Comparison of ENCODE assay signal across 9 mouse cellular contexts in genomic region chr5:139033406-139034317, GRCm38 (mm10). TPM values are rescaled to one million over a fixed set of nuclear protein-coding genes. Genes with fewer than 3 reads are reported as not detected.
A peak's percentile ranks its signal among the peaks of the same experiment; 100 is the strongest.
DNase-seq lines count a peak whose midpoint lies in the region; ATAC-seq and TF ChIP-seq lines count a peak whose summit lies in the region.
"Had no signal": no experiment of that assay in that cellular context is flagged by ENCODE, and none has a peak within 500 bp of the region (broad histone marks: within the 10 kb centered on the region; RNA-seq: fewer than 3 reads in every experiment).

No protein-coding gene starts in this region.

- H3K9me3 ChIP-seq in midbrain, embryonic 10.5 days (replicated peaks) = no peaks in the 10 kb centered on the region
- no peaks in the 10 kb centered on the region for H3K9me3 ChIP-seq in midbrain, embryonic 11.5 days (ENCODE audit: control insufficient read depth, low read length)
- H3K9me3 ChIP-seq in embryonic facial prominence, embryonic 11.5 days (replicated peaks; ENCODE audit: control insufficient read depth, low read length) = no peaks in the 10 kb centered on the region
- no peaks in the 10 kb centered on the region for H3K9me3 ChIP-seq in heart, embryonic 16.5 days (replicated peaks; ENCODE audit: control insufficient read depth, low read length)
- H3K9me3 ChIP-seq in midbrain, postnatal 0 days (ENCODE audit: low read length) = no peaks in the 10 kb centered on the region
- H3K9me3 ChIP-seq: G1E had no signal

- no peak overlapping the region for H3K4me3 ChIP-seq in midbrain, embryonic 10.5 days
- H3K4me3 ChIP-seq in midbrain, embryonic 11.5 days (ENCODE audit: low read depth, low read length) = no peak overlapping the region
- H3K4me3 ChIP-seq in embryonic facial prominence, embryonic 11.5 days (ENCODE audit: low read depth, low read length) = no peak overlapping the region
- no peak overlapping the region for H3K4me3 ChIP-seq in heart, embryonic 16.5 days (ENCODE audit: low read length)
- H3K4me3 ChIP-seq in midbrain, postnatal 0 days (ENCODE audit: low read depth, low read length) = no peak overlapping the region

- no peak overlapping the region for H3K4me2 ChIP-seq in midbrain, embryonic 11.5 days
- H3K4me2 ChIP-seq in embryonic facial prominence, embryonic 11.5 days (ENCODE audit: low read depth, low read length) = no peak overlapping the region
- no peak overlapping the region for H3K4me2 ChIP-seq in heart, embryonic 16.5 days (ENCODE audit: low read depth, low read length)
- H3K4me2 ChIP-seq in midbrain, postnatal 0 days (ENCODE audit: low read depth, low read length, poor library complexity, severe bottlenecking) = no peak overlapping the region

- 45% methylated on average over 14 of the region's 14 CpGs for WGBS in midbrain, embryonic 10.5 days
- 38% methylated on average over 14 of the region's 14 CpGs for WGBS in midbrain, embryonic 11.5 days
- 34% methylated on average over 14 of the region's 14 CpGs for WGBS in embryonic facial prominence, embryonic 11.5 days
- WGBS in heart, embryonic 16.5 days = 47% methylated on average over 14 of the region's 14 CpGs
- WGBS in midbrain, postnatal 0 days = 27% methylated on average over 14 of the region's 14 CpGs

- H3K27ac ChIP-seq in midbrain, embryonic 10.5 days (replicated peaks) = peak overlapping the region; percentile 64
- no peak overlapping the region for H3K27ac ChIP-seq in midbrain, embryonic 11.5 days (ENCODE audit: low read depth, low read length)
- H3K27ac ChIP-seq in embryonic facial prominence, embryonic 11.5 days (replicated peaks; ENCODE audit: low read depth, low read length) = no peak overlapping the region
- H3K27ac ChIP-seq in heart, embryonic 16.5 days (ENCODE audit: low read length) = no peak overlapping the region
- peak overlapping the region; percentile 58 for H3K27ac ChIP-seq in midbrain, postnatal 0 days (ENCODE audit: low read depth, low read length)

- DNase-seq in midbrain, embryonic 10.5 days (ENCODE audit: low spot score) = no peak
- no peak for DNase-seq in midbrain, embryonic 11.5 days (ENCODE audit: low spot score, missing footprints)
- peak; percentile 27 for DNase-seq in embryonic facial prominence, embryonic 11.5 days (ENCODE audit: low spot score)
- DNase-seq in kidney, postnatal 14 days = peak; percentile 55
- peak; percentile 65 for DNase-seq in midbrain, postnatal 0 days (ENCODE audit: low spot score)
- no peak for DNase-seq in urinary bladder, adult 2 months (ENCODE audit: low spot score)

- H3K27me3 ChIP-seq in midbrain, embryonic 10.5 days (ENCODE audit: low read depth, poor library complexity, severe bottlenecking) = no peaks in the 10 kb centered on the region
- no peaks in the 10 kb centered on the region for H3K27me3 ChIP-seq in midbrain, embryonic 11.5 days (ENCODE audit: control insufficient read depth, insufficient read depth, low read length)
- no peaks in the 10 kb centered on the region for H3K27me3 ChIP-seq in embryonic facial prominence, embryonic 11.5 days (ENCODE audit: control insufficient read depth, insufficient read depth, low read length)
- no peaks in the 10 kb centered on the region for H3K27me3 ChIP-seq in heart, embryonic 16.5 days (ENCODE audit: control insufficient read depth, insufficient read depth, low read length)
- no peaks in the 10 kb centered on the region for H3K27me3 ChIP-seq in midbrain, postnatal 0 days (ENCODE audit: insufficient read depth, low read length)

- TF ChIP-seq CTCF in midbrain, postnatal 0 days (IDR thresholded peaks at IDR 0.05) = no peak

- no peak for ATAC-seq in midbrain, embryonic 11.5 days (ENCODE audit: low FRiP score)
- peak; percentile 32 for ATAC-seq in embryonic facial prominence, embryonic 11.5 days (replicated peaks; ENCODE audit: insufficient number of reproducible peaks, low FRiP score, low TSS enrichment, low read depth)
- 0 out of 2 replicates have a peak, but pooled peaks have one; percentile 35 for ATAC-seq in heart, embryonic 16.5 days (replicated peaks; ENCODE audit: extremely low read depth, insufficient read depth, low FRiP score)
- ATAC-seq in midbrain, postnatal 0 days (ENCODE audit: low FRiP score) = peak; percentile 53
- no peak for ATAC-seq in activated CD4-positive, CD25-positive, alpha-beta regulatory T cell, adult 4 months

- H3K36me3 ChIP-seq in midbrain, embryonic 10.5 days = no peaks in the 10 kb centered on the region
- H3K36me3 ChIP-seq in midbrain, embryonic 11.5 days (ENCODE audit: control insufficient read depth, insufficient read depth, low read length) = no peaks in the 10 kb centered on the region
- H3K36me3 ChIP-seq in embryonic facial prominence, embryonic 11.5 days (replicated peaks; ENCODE audit: control insufficient read depth, insufficient read depth, low read depth, low read length) = no peaks in the 10 kb centered on the region
- no peaks in the 10 kb centered on the region for H3K36me3 ChIP-seq in heart, embryonic 16.5 days (ENCODE audit: control insufficient read depth, insufficient read depth)
- peaks cover 8% of the 10 kb centered on the region for H3K36me3 ChIP-seq in midbrain, postnatal 0 days (ENCODE audit: insufficient read depth, low read length)
- H3K36me3 ChIP-seq: G1E had no signal

- peaks cover 27% of the 10 kb centered on the region for H3K4me1 ChIP-seq in midbrain, embryonic 10.5 days
- H3K4me1 ChIP-seq in midbrain, embryonic 11.5 days (ENCODE audit: control insufficient read depth, insufficient read depth, low read length) = peaks cover 5% of the 10 kb centered on the region
- H3K4me1 ChIP-seq in embryonic facial prominence, embryonic 11.5 days (ENCODE audit: control insufficient read depth, insufficient read depth, low read length) = no peaks in the 10 kb centered on the region; the same call in 1 of the 2 replicates
- H3K4me1 ChIP-seq in heart, embryonic 16.5 days (ENCODE audit: control insufficient read depth, insufficient read depth, low read length) = peaks cover 8% of the 10 kb centered on the region
- H3K4me1 ChIP-seq in midbrain, postnatal 0 days (ENCODE audit: insufficient read depth, low read length) = peaks cover 17% of the 10 kb centered on the region

- H3K9ac ChIP-seq in midbrain, embryonic 11.5 days (ENCODE audit: low read length) = no peak overlapping the region
- no peak overlapping the region for H3K9ac ChIP-seq in embryonic facial prominence, embryonic 11.5 days (replicated peaks; ENCODE audit: low read length)
- H3K9ac ChIP-seq in heart, embryonic 16.5 days (ENCODE audit: low read length) = no peak overlapping the region
- no peak overlapping the region for H3K9ac ChIP-seq in midbrain, postnatal 0 days (replicated peaks; ENCODE audit: low read length, poor library complexity, severe bottlenecking)

RNA-seq across cellular contexts. Expression of gene Pdgfa, which starts 36.5 kb away (rescaled TPM):
- 4.8 and 6.8 TPM in 2 replicates for polyA plus RNA-seq in midbrain, embryonic 10.5 days (2016; fragmentation: Nextera tagmentation; extraction: Ambion mirVana)
- polyA plus RNA-seq in midbrain, embryonic 11.5 days (2014; fragmentation: Nextera tagmentation; extraction: Ambion mirVana) = 3.3 and 3.9 TPM in 2 replicates
- 34.5 and 39.3 TPM in 2 replicates for polyA plus RNA-seq in embryonic facial prominence, embryonic 11.5 days (2014; fragmentation: Nextera tagmentation; extraction: Ambion mirVana)
- 54.0 and 56.0 TPM in 2 replicates for polyA plus RNA-seq in heart, embryonic 16.5 days (2015; fragmentation: Nextera tagmentation; extraction: Ambion mirVana)
- 64.0 and 67.7 TPM in 2 replicates for total RNA-seq in midbrain, postnatal 0 days (2014; rRNA removed)
- polyA plus RNA-seq in midbrain, postnatal 0 days (2015; fragmentation: Nextera tagmentation; extraction: Ambion mirVana) = 53.8 and 54.5 TPM in 2 replicates
- polyA plus RNA-seq in urinary bladder, adult 2 months (2012; rRNA removed) = 20.4 and 39.0 TPM in 2 replicates
- not detected for polyA plus RNA-seq in activated CD4-positive, CD25-positive, alpha-beta regulatory T cell, adult 4 months (2017; shearing (Covaris generic))
- total RNA-seq: G1E had no signal
- polyA plus RNA-seq: G1E had no signal

Comparison
In these comparisons a context has a peak if more than half of its experiments do, and no peak if none do; other contexts are left out.
1. DNase-seq: peak in embryonic facial prominence, embryonic 11.5 days (single experiment), kidney, postnatal 14 days (single experiment) and midbrain, postnatal 0 days (single experiment); none in midbrain, embryonic 10.5 days (single experiment), midbrain, embryonic 11.5 days (single experiment) and urinary bladder, adult 2 months (single experiment).
2. H3K27ac ChIP-seq: peak in midbrain, embryonic 10.5 days (single experiment) and midbrain, postnatal 0 days (single experiment); none in midbrain, embryonic 11.5 days (single experiment), embryonic facial prominence, embryonic 11.5 days (single experiment) and heart, embryonic 16.5 days (single experiment).
3. ATAC-seq: peak in embryonic facial prominence, embryonic 11.5 days (single experiment), heart, embryonic 16.5 days (single experiment) and midbrain, postnatal 0 days (single experiment); none in midbrain, embryonic 11.5 days (single experiment) and activated CD4-positive, CD25-positive, alpha-beta regulatory T cell, adult 4 months (single experiment).